Mouse (Mus musculus) CH12.LX (cell line): ENCODE data around the gene Adam12. TPM values are rescaled to one million over a fixed set of nuclear protein-coding genes. Genes with fewer than 3 reads are reported as not detected.

Experiments
- DNase-seq: peaks from one replicate; pipeline ENCODE4 v3.0.0-alpha.2; 2013; ENCODE audit errors: extremely low read depth
- H3K27ac ChIP-seq: 2 replicates; pipeline ENCODE4 v1.5.1; 2012; ENCODE audit warnings: low read depth, mild to moderate bottlenecking, control low read depth, moderate library complexity; ENCODE audit not compliant: insufficient read depth
- H3K27me3 ChIP-seq: replicated peaks from 2 replicates; pipeline ENCODE3; 2012; ENCODE audit warnings: inconsistent platforms
- H3K36me3 ChIP-seq, 2 experiments: replicated peaks in 1 of 2; 2 replicates each; pipeline versions ENCODE3 to v1.6.1; 2012; ENCODE audit warnings: inconsistent platforms in 1 of 2, low read length in 1 of 2, mild to moderate bottlenecking in 1 of 2, mixed read lengths in 1 of 2, moderate library complexity in 1 of 2; ENCODE audit not compliant: control insufficient read depth in 1 of 2, insufficient read depth in 1 of 2
- H3K4me1 ChIP-seq, 2 experiments: 2 replicates each; pipeline ENCODE4 v1.6.1; 2012; ENCODE audit warnings: inconsistent platforms in 1 of 2, moderate library complexity in 1 of 2; ENCODE audit not compliant: insufficient read depth in 2 of 2, control insufficient read depth in 1 of 2
- H3K4me2 ChIP-seq: 2 replicates; pipeline ENCODE4 v1.6.1; 2012; ENCODE audit warnings: low read depth, mild to moderate bottlenecking, control low read depth; ENCODE audit not compliant: poor library complexity, insufficient read depth, severe bottlenecking
- H3K4me3 ChIP-seq, 3 experiments: fragments of 150-350 bp in 1 of 3; sonication (generic) in 1 of 3; replicated peaks in 1 of 3; 2 replicates each; pipeline versions ENCODE3 to v1.5.1; 2011 to 2012; ENCODE audit warnings: low read depth in 2 of 3, low read length in 2 of 3, mild to moderate bottlenecking in 2 of 3, moderate library complexity in 2 of 3, control low read depth in 1 of 3, improper control_type of control experiment in 1 of 3, inconsistent platforms in 1 of 3, mixed read lengths in 1 of 3; ENCODE audit not compliant: poor library complexity in 1 of 3
- H3K79me2 ChIP-seq: replicated peaks from 2 replicates; pipeline ENCODE4 v1.6.1; 2012; ENCODE audit warnings: mild to moderate bottlenecking, moderate library complexity; ENCODE audit not compliant: control insufficient read depth, poor library complexity, insufficient read depth, severe bottlenecking; ENCODE audit errors: extremely low read depth
- H3K9ac ChIP-seq: 2 replicates; pipeline ENCODE4 v1.6.1; 2012; ENCODE audit warnings: low read depth, mild to moderate bottlenecking, control low read depth, moderate library complexity; ENCODE audit not compliant: insufficient read depth
- H3K9me3 ChIP-seq: replicated peaks from 2 replicates; pipeline ENCODE3; 2012; ENCODE audit warnings: low read length, inconsistent platforms, mixed read lengths
- BHLHE40 ChIP-seq: IDR thresholded peaks from 2 replicates; pipeline ENCODE4 v1.6.1; 2011; ENCODE audit warnings: mild to moderate bottlenecking, low read depth, low read length, improper control_type of control experiment
- CHD1 ChIP-seq: IDR thresholded peaks from 2 replicates; pipeline ENCODE4 v1.6.1; 2012; ENCODE audit warnings: low read depth, low read length, improper control_type of control experiment, inconsistent platforms
- CTCF ChIP-seq, 2 experiments: IDR thresholded peaks in 1 of 2; conservative IDR thresholded peaks in 1 of 2; 2 replicates each; pipeline ENCODE4 v1.5.1; 2011 to 2012; ENCODE audit warnings: low read depth in 2 of 2, low read length in 2 of 2, improper control_type of control experiment in 1 of 2, inconsistent platforms in 1 of 2, mild to moderate bottlenecking in 1 of 2, moderate library complexity in 1 of 2
- EP300 ChIP-seq: IDR thresholded peaks from 2 replicates; pipeline ENCODE4 v1.6.1; 2011; ENCODE audit warnings: low read length, improper control_type of control experiment
- ETS1 ChIP-seq: conservative IDR thresholded peaks from 2 replicates; pipeline ENCODE4 v1.6.1; 2012; ENCODE audit warnings: low read depth, mild to moderate bottlenecking, inconsistent platforms, low read length, improper control_type of control experiment, moderate library complexity
- GABPA ChIP-seq: IDR thresholded peaks from 2 replicates; pipeline ENCODE4 v1.6.1; 2012; ENCODE audit warnings: low read depth, low read length, improper control_type of control experiment, inconsistent platforms; ENCODE audit not compliant: insufficient replicate concordance
- HCFC1 ChIP-seq: IDR thresholded peaks from 2 replicates; pipeline ENCODE4 v1.6.1; 2012; ENCODE audit warnings: low read depth, mild to moderate bottlenecking, inconsistent platforms, low read length, improper control_type of control experiment
- IRF4 ChIP-seq: IDR thresholded peaks from 2 replicates; pipeline ENCODE4 v1.6.1; 2014; ENCODE audit warnings: low read depth, mild to moderate bottlenecking, inconsistent platforms, low read length, improper control_type of control experiment
- JUN ChIP-seq: IDR thresholded peaks from 2 replicates; pipeline ENCODE4 v1.6.1; 2011; ENCODE audit warnings: low read depth, mild to moderate bottlenecking, low read length, improper control_type of control experiment, moderate library complexity; ENCODE audit not compliant: insufficient read depth
- KAT2A ChIP-seq: IDR thresholded peaks from 2 replicates; pipeline ENCODE4 v1.6.1; 2012; ENCODE audit warnings: low read length, improper control_type of control experiment, inconsistent platforms; ENCODE audit not compliant: insufficient replicate concordance
- MAX ChIP-seq: IDR thresholded peaks from 2 replicates; pipeline ENCODE4 v1.6.1; 2011; ENCODE audit warnings: low read length, improper control_type of control experiment
- MAZ ChIP-seq: IDR thresholded peaks from 2 replicates; pipeline ENCODE4 v1.6.1; 2012; ENCODE audit warnings: low read depth, mild to moderate bottlenecking, inconsistent platforms, low read length, improper control_type of control experiment, moderate library complexity
- MEF2A ChIP-seq: IDR thresholded peaks from 2 replicates; pipeline ENCODE4 v1.6.1; 2014; ENCODE audit warnings: low read depth, mild to moderate bottlenecking, inconsistent platforms, low read length, improper control_type of control experiment, borderline replicate concordance
- MXI1 ChIP-seq: IDR thresholded peaks from 2 replicates; pipeline ENCODE4 v1.6.1; 2011; ENCODE audit warnings: mild to moderate bottlenecking, low read depth, low read length, improper control_type of control experiment
- MYC ChIP-seq: IDR thresholded peaks from 2 replicates; pipeline ENCODE4 v1.6.1; 2011; ENCODE audit warnings: low read depth, mild to moderate bottlenecking, improper control_type of control experiment, low read length
- NELFE ChIP-seq: IDR thresholded peaks from 2 replicates; pipeline ENCODE4 v1.6.1; 2011; ENCODE audit warnings: low read depth, low read length, improper control_type of control experiment
- NRF1 ChIP-seq: IDR thresholded peaks from 2 replicates; pipeline ENCODE4 v1.6.1; 2014; ENCODE audit warnings: low read depth, mild to moderate bottlenecking, inconsistent platforms, low read length, improper control_type of control experiment, moderate library complexity
- RAD21 ChIP-seq: IDR thresholded peaks from 2 replicates; pipeline ENCODE4 v1.6.1; 2011; ENCODE audit warnings: low read depth, mild to moderate bottlenecking, low read length, improper control_type of control experiment, moderate library complexity
- SIN3A ChIP-seq: IDR thresholded peaks from 2 replicates; pipeline ENCODE4 v1.6.1; 2012; ENCODE audit warnings: low read length, improper control_type of control experiment, inconsistent platforms
- SMC3 ChIP-seq: IDR thresholded peaks from 2 replicates; pipeline ENCODE4 v1.6.1; 2011; ENCODE audit warnings: low read depth, low read length, improper control_type of control experiment
- TBP ChIP-seq: conservative IDR thresholded peaks from 2 replicates; pipeline ENCODE4 v1.6.1; 2011; ENCODE audit warnings: low read depth, low read length, improper control_type of control experiment
- TCF12 ChIP-seq: IDR thresholded peaks from 2 replicates; pipeline ENCODE4 v1.6.1; 2014; ENCODE audit warnings: low read depth, mild to moderate bottlenecking, inconsistent platforms, low read length, improper control_type of control experiment
- UBTF ChIP-seq: IDR thresholded peaks from 2 replicates; pipeline ENCODE4 v1.6.1; 2012; ENCODE audit warnings: low read depth, mild to moderate bottlenecking, inconsistent platforms, low read length, improper control_type of control experiment, moderate library complexity
- USF2 ChIP-seq: conservative IDR thresholded peaks from 2 replicates; pipeline ENCODE4 v1.6.1; 2011; ENCODE audit warnings: low read depth, low read length, improper control_type of control experiment
- ZC3H11A ChIP-seq: IDR thresholded peaks from 2 replicates; pipeline ENCODE4 v1.6.1; 2012; ENCODE audit warnings: low read depth, mild to moderate bottlenecking, inconsistent platforms, low read length, improper control_type of control experiment
- ZKSCAN1 ChIP-seq: IDR thresholded peaks from 2 replicates; pipeline ENCODE4 v1.6.1; 2012; ENCODE audit warnings: low read depth, inconsistent platforms, low read length, improper control_type of control experiment, borderline replicate concordance
- dilution Hi-C: fragments of 300-500 bp; cut with MboI; formaldehyde crosslinking; loops from 2 replicates; pipeline ENCODE4 v1.14.3; 2020; ENCODE audit warnings: low sequenced_read_pairs; ENCODE audit not compliant: extremely low pct_unique_long_range_greater_than_20kb, extremely low pct_ligation_motif_present
- in situ Hi-C: fragments of 300-500 bp; cut with MboI; formaldehyde crosslinking; loops from 3 replicates; pipeline ENCODE4 v1.14.3; 2019; ENCODE audit warnings: low sequenced_read_pairs, low pct_ligation_motif_present, low pct_unique_long_range_greater_than_20kb, mixed read lengths
- polyA plus RNA-seq: library from polyadenylated mRNA; unstranded; fragments of >175 nt; gene quantifications from 2 replicates; pipeline ENCODE4 v1.2.1, GENCODE M21; 2012; ENCODE audit warnings: low read depth; ENCODE audit not compliant: insufficient read length
- total RNA-seq, 2 experiments: library from RNA; depleted of rRNA; stranded (reverse); fragments of 300-350 nt in 1 of 2; fragments of >200 nt in 1 of 2; gene quantifications; 2 replicates each; pipeline ENCODE4 v1.2.3; 2012 to 2014

The Adam12 gene
- total and polyA plus RNA-seq, 3 experiments = not detected

DNA sequence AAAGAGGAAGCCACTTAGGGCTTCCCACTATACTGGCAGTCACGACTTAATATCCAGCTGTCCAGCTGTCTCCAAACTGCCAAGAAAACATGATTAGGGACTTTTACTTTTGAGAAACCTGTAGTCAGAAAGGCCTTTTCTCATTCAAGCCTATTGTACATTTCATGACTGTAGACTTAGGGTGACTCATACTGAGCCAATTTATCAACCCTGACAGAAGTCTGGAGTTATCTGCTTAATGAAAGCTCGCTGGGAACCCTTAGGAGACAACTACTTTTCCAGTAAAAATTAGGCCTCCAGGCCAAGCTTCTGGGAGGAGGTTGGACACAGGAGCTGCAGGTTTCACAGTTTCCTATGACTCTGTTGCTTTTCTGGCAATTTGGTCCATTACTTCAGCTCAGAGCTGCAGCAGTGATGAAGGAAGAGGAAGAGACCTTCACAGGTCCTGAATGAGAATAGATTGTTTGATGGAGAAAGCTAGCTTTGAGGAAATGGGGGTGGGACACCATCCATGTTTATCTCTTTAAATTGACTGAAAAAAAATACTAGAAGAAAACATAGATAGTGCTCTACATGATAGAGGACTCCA lies 285.1 kb downstream of the Adam12 start:
- TF ChIP-seq ZKSCAN1 = no peak
- TF ChIP-seq JUN = no peak
- TF ChIP-seq KAT2A = no peak
- TF ChIP-seq MXI1 = no peak
- no peak for TF ChIP-seq HCFC1
- TF ChIP-seq IRF4 = no peak
- no peak for TF ChIP-seq CTCF (conservative IDR thresholded peaks at IDR 0.05 in 1 of 2, IDR thresholded peaks at IDR 0.05 in 1 of 2; ENCODE audit: low read depth in 2 of 2, low read length in 2 of 2)
- TF ChIP-seq MYC = no peak
- TF ChIP-seq SIN3A = no peak
- TF ChIP-seq BHLHE40 = no peak
- TF ChIP-seq GABPA = no peak
- no peak for TF ChIP-seq TCF12
- H3K9me3 ChIP-seq = peaks cover 38% of the 10 kb centered on the region
- H3K27me3 ChIP-seq = no peaks in the 10 kb centered on the region
- no peak overlapping the region for H3K27ac ChIP-seq
- no peak overlapping the region for H3K4me3 ChIP-seq
- no peak overlapping the region for H3K4me2 ChIP-seq
- no peaks in the 10 kb centered on the region for H3K79me2 ChIP-seq
- dilution Hi-C loops (no loop called here), in situ Hi-C loops (no loop called here)
- DNase-seq = no peak
- no peak overlapping the region for H3K9ac ChIP-seq
- H3K36me3 ChIP-seq = no peaks in the 10 kb centered on the region
- H3K4me1 ChIP-seq = no peaks in the 10 kb centered on the region

DNA sequence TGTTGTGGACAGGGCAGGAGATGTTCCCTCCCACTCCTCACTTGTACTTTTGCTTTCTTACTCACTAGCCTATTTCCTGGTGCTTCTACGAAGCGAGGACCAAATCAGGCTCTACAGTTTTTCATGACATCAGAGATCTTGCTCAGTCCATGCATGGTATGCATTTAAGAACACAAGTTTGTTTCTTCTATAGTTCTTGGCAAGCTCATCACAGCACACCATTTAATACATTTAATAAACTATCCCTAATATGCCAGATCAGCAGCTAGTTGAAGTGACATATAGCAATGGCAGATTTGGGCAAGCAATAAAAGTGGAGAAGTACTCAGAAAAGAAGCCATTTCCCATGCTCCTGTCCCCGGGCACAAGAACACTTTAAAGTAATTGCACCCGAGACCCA lies 285.8 kb downstream of the Adam12 start:
- H3K27me3 ChIP-seq = no peaks in the 10 kb centered on the region
- no peaks in the 10 kb centered on the region for H3K36me3 ChIP-seq
- peaks cover 39% of the 10 kb centered on the region for H3K9me3 ChIP-seq
- H3K4me3 ChIP-seq = no peak overlapping the region
- no peak for DNase-seq
- in situ Hi-C loops = no loop called here
- H3K4me1 ChIP-seq = no peaks in the 10 kb centered on the region
- TF ChIP-seq CHD1 = no peak
- no peak for TF ChIP-seq MYC
- no peak for TF ChIP-seq ZKSCAN1
- TF ChIP-seq USF2 = no peak
- no peak for TF ChIP-seq SMC3
- TF ChIP-seq ETS1 = no peak
- TF ChIP-seq NELFE = no peak
- TF ChIP-seq TCF12 = no peak
- TF ChIP-seq UBTF = no peak
- TF ChIP-seq EP300 = no peak
- no peak for TF ChIP-seq NRF1
- TF ChIP-seq MAZ = no peak
- TF ChIP-seq MEF2A = no peak
- TF ChIP-seq TBP = no peak
- TF ChIP-seq MAX = no peak
- no peak for TF ChIP-seq BHLHE40
- TF ChIP-seq IRF4 = no peak
- no peak for TF ChIP-seq ZC3H11A
- TF ChIP-seq RAD21 = no peak
- dilution Hi-C loops = no loop called here
- no peak overlapping the region for H3K4me2 ChIP-seq
- no peak overlapping the region for H3K9ac ChIP-seq
- no peaks in the 10 kb centered on the region for H3K79me2 ChIP-seq
- no peak overlapping the region for H3K27ac ChIP-seq
